Mouse (Mus musculus): ENCODE results near the gene Rae1.

Gene Rae1

DNA sequence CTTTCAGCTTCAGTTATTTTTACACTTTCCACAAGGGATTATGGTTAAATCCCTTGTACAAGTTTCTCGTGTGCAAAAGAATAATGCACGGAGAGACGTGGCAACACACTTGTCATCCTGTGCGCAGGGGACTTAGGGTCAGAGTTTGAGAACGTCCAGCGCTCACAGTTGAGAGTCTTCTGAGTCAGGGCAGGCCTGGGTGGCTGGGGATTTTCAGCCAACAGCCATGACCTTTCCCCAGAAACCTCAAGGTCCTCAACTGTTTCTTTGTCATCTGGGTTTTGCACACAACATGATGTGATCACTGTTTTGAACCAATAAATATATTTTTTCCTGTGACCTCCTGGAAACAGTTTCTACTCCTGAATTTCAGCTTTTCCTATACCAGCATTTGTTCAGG, 9.8 kb upstream of the Rae1 start:
- DNase-seq (ENCODE audit: low spot score in 2 of 2), result no peak

GRCm38 (mm10) chr2:172996207-172996606, 3.7 kb upstream of the Rae1 start:
- DNase-seq (ENCODE audit: low spot score in 2 of 2), result peak; percentile 73 to 86

DNA sequence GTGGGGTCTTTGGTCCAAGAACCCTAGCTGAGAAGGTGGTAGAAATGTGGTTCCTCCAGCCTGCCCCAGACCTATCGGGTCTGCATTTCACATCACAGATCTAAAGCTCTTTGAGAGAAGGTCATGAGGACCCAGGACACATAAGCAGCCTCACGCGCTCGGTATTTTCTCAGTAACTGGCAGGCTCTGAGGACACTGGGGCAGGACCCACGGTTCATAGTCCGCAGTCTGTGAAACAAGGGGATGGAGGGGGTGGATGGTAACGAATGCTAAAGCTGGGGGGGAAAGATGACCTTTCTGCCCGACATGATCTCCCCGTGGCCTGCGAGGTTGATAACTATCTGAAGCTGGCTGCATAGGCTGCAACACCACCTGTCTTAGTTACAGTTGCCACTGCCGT, 2.2 kb upstream of the Rae1 start:
- no peak for DNase-seq (ENCODE audit: low spot score in 2 of 2)

DNA sequence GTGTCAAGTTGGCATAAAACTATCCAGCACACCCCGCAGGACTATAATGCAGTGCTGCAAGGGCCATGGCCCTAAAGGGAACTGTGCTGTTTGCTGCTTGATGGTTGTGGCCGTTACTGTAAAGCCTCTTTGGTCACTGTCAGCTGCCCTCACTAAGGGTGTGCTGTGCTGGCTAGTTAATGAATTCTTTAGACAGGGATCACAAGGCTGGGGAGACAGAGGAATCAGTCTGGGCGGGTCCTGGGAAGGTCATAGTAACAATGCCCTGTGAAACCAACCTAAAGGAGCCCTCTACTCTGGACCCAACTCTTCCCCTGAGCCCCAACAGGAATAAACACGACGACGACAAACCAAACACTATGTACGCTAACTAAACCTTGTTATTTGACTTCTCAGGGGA, 1.4 kb upstream of the Rae1 start:
- DNase-seq (ENCODE audit: low spot score in 2 of 2), result no peak

- peak in 1 of 2 experiments; percentile 56 for DNase-seq (ENCODE audit: low spot score in 2 of 2)
These were observed 352 bp downstream of the Rae1 start for GRCm38 (mm10) chr2:173000285-173000652.

- no peak for DNase-seq (ENCODE audit: low spot score in 2 of 2)
These were observed 1.0 kb downstream of the Rae1 start for GRCm38 (mm10) chr2:173000921-173001320.

- no peak for DNase-seq (ENCODE audit: low spot score in 2 of 2)
These were observed 3.8 kb downstream of the Rae1 start for GRCm38 (mm10) chr2:173003737-173004136.

- no peak for DNase-seq (ENCODE audit: low spot score in 2 of 2)
These were observed 10.4 kb downstream of the Rae1 start for GRCm38 (mm10) chr2:173010220-173010717.

GRCm38 (mm10) chr2:173011440-173011839, 11.5 kb downstream of the Rae1 start:
- DNase-seq (ENCODE audit: low spot score in 2 of 2), result no peak

- no peak for DNase-seq (ENCODE audit: low spot score in 2 of 2)
These were observed 14.9 kb downstream of the Rae1 start for GRCm38 (mm10) chr2:173014741-173015287.

GRCm38 (mm10) chr2:173017940-173018339, 18.0 kb downstream of the Rae1 start:
- DNase-seq (ENCODE audit: low spot score in 2 of 2), result no peak

GRCm38 (mm10) chr2:173018618-173019017, 18.7 kb downstream of the Rae1 start:
- DNase-seq (ENCODE audit: low spot score in 2 of 2), result no peak

GRCm38 (mm10) chr2:173019322-173019721, 19.4 kb downstream of the Rae1 start:
- DNase-seq (ENCODE audit: low spot score in 2 of 2), result peak in 1 of 2 experiments; percentile 51

DNA sequence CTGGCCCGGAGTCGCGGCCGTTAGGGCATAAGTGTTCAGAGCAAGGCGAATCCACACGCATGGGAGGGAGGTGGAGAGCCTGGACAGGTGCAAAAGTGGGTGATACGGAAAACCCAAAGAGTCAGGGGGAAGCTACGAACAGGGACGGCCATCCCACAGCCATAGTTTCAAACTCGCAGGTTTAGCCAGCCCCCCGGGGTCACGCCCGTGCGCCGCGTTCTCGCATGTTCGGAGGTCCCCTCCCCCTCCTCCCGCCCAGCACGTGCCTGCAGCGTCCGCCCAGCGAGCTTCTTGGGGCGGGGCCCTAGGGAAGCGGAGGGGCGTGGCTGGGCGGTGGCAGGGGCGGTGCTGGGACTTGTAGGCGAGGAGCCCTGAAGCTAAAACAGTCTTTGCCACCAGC, 19.9 kb downstream of the Rae1 start:
- peak; percentile 94 to 95 for DNase-seq (ENCODE audit: low spot score in 2 of 2)

- DNase-seq (ENCODE audit: low spot score in 2 of 2), result no peak
These were observed 20.5 kb downstream of the Rae1 start, which contains the start of gene Rbm38 for GRCm38 (mm10) chr2:173020430-173020829. Rbm38 (plus strand) TSS chr2:173020498.

DNA sequence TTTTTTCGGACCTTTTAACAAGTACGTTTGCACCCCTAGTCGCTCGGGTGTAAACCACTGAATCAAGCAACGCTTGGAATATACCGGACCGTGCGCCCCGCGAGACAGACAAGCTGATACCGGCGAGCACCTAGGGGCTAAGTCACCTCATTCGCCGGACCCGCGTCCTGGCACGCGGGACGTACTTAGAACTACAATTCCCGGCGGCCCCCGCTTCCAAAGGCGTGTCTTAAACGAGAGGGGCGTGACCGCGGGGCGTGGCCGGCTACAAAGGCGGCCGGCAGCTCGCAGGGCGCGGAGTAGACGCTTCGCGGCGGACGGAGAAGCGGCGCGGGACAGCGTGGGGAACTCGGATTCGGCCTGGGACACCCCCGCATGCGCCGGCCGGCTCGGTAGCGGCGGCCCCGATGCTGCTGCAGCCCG, 21.7 kb downstream of the Rae1 start:
- DNase-seq (ENCODE audit: low spot score in 2 of 2), result peak; percentile 94 to 97

- peak; percentile 65 to 66 for DNase-seq (ENCODE audit: low spot score in 2 of 2)
These were observed 22.3 kb downstream of the Rae1 start for GRCm38 (mm10) chr2:173022056-173022681.

DNA sequence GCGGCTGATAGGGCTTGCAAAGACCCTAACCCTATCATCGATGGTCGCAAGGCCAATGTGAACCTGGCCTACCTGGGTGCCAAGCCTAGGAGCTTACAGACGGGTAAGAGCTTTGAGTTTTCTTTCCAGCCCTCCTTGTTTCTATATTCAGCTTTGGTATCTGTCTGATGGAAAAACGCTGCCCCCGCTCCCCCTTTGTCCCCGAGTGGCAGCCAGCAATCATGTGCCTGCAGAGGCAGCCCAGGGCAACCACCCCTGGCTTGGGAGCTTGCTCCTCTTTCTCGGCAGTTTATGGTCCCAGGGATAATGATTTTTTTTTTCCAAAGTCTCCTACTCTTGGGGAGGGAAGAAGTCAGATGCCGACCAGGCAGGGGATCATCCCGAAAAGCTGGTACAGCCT, 22.9 kb downstream of the Rae1 start:
- no peak for DNase-seq (ENCODE audit: low spot score in 2 of 2)

GRCm38 (mm10) chr2:173023371-173023851, 23.5 kb downstream of the Rae1 start:
- DNase-seq (ENCODE audit: low spot score in 2 of 2), result no peak

GRCm38 (mm10) chr2:173023966-173024365, 24.0 kb downstream of the Rae1 start:
- DNase-seq (ENCODE audit: low spot score in 2 of 2), result no peak

DNA sequence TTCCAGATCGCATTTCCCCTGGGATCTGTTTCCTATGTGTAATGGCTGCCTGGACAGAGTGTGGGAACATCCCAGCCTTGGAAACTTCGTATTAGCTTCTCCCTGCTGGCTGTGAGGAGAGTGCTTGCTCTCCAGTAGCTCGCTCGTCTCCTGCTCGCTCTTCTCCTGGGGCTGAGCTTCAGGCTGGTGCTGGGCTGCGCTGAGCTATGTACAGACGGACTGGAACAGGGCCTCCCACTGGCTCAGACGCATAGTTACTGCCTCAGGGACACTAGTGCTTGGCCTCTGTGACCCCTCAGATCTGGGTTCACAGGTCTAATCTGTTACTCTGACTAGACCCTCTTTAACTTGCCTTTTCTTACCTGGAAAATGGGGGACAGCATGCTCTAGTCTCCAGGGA, 24.5 kb downstream of the Rae1 start:
- no peak for DNase-seq (ENCODE audit: low spot score in 2 of 2)

- no peak for DNase-seq (ENCODE audit: low spot score in 2 of 2)
These were observed 25.0 kb downstream of the Rae1 start for GRCm38 (mm10) chr2:173024938-173025337.

DNA sequence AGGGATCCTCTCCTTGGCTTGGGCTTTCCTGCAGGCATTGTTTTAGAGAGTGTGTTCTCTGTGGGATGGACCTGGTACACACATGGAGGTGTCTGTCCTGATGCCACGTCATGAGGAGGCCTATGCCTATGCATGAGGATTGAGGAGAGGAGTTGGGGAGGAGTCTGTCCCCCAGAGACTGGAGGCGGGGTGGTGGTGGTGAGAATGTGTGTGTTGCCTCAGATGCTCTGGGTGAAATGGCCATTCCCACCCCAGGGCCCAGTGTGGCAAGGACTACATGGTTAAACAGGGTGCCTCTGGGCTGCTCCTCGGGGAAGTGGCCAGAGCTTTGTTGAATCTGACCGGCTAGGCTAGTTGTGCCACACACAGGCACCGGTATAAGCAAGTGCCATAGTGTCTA, 26.4 kb downstream of the Rae1 start:
- no peak for DNase-seq (ENCODE audit: low spot score in 2 of 2)
